Mouse (Mus musculus) cerebellum, postnatal 25 days (tissue): ENCODE results near the gene Ceacam1.
"Not testable (repeated sequence)": the region's sequence is repeated elsewhere in the genome, so short reads cannot be mapped to it uniquely, and the experiment has no call there.

Experiments used
- DNase-seq, 2 experiments: peaks; one replicate each; pipeline ENCODE4 v3.0.0; 2021; ENCODE audit warnings: mixed read lengths in 2 of 2

The Ceacam1 gene

DNA sequence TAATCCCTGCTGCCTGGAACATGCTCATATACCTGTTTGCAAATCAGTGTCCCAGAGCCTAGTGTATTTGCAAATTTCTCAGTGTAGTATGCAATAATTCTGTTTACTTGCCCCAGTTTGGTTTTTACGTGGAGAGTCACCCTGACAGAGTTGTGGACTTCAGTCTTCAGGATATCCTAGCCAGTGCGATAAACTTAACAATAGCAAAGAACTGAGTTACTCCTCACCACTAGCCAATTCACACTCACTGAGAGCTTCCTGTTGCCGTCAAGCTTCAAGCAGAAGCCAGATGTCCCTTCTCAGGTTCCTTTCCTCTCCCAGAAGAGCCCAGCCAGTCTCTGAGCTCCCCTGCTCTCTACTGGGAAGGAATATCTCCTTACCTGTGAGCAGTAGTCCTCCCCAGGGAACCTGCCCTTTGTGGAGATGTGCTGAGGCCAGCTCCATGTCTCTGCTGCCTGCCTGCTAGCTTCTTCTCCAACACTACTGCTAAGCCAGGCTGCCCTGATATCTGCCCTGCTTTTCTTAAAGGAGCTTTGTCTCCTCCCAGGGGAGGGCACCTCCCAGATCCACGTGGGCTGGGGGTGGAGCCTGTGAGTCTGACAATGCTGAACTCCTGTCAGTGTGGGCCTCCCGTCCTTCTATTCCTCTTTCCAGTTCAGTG, at the start of gene Ceacam1:
Ceacam1 (minus strand) TSS at position 513 of the 661 bp plus-strand sequence.
- DNase-seq, result peak in 1 of 2 experiments; percentile 5

DNA sequence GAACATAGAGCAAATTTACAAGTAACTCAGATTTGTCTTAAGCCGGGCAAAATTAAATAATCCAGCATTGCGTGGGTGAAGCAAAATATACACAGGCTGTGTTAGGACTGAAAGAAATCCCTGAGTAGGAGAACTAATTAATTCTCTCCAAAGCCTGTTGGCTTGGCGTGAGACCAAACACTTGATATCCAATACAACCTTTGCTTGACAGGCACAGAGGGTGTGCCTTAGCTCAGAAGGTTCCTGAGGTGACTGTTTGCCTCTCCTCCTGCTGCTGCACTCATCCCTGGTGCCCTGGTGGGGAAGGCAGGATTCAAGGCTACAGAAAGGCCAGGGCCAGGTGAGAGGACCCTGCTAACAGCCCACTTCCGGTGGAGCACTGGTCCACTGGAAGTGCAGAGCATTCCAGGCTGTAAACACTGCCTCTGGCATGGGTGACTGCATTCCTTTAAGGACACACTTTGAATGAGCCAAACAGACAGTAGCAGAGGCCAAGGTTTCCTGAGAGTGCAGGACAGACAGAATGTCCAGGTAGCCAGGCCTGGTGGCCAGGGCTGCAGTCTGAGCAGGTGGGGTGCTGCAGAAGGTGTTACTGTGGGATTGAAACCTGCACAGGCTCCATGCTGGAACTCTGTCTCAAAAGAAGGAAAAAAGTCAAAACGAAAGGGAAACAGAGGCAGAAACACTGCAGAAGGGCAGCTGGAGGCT, 38.8 kb upstream of the Ceacam1 start:
- not testable (repeated sequence) for DNase-seq

DNA sequence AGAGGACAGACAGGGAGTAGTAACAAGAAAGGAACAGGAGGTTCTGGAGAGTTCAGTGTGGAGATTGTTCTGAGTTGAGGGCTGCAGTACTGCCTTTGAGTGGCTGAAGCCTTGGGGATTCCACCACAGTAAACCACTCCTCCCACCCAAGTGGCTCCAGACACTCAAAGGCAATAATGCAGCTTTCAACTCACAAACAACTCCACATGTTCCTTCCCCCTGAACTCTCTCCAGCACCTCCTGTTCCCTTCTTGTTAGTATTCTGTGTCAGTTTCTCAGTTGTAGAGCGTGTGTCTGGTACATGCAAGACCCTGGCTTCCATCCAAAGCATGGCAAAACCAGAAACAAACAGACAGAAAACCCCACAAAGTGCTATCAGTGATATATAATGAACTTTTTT, 38.3 kb upstream of the Ceacam1 start:
- DNase-seq, result not testable (repeated sequence)

DNA sequence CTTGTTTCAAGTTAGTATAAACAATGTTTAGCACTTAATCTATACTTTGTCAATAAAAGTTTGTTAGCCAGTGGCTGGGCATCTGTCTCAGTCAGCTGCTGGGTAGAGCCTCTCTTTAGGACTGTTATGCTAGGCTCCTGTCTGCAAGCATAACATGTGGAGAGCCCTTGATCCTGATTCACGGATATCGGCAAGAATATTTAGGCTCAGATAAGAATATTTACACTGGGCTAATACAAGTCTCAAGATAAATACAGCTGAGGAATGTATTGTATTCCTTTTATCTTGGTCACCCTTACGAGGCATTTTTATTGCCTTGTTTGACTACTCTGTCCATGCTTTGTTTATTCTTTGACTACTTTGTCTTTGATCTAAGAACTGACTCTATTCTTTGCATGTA, 32.5 kb upstream of the Ceacam1 start:
- DNase-seq, result no peak

DNA sequence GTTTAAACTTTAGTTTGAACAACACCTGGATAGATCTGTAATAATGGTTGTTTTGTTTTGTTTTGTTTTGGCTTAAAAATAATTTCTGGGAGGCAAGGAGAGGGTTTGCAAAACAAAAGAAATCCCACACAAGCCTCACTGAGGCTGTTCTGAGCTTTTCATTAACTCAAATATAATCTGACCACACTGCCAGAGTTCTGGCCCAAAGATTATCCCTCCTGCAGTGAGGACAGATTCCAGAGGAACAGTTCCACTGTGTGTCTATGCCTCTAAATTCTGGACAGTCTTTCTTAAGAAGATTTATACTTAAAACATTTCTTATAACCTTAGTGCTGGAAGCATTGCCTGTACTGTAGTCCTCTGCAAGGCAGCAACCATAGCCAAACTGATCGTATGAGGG, 17.2 kb upstream of the Ceacam1 start:
- DNase-seq, result no peak

DNA sequence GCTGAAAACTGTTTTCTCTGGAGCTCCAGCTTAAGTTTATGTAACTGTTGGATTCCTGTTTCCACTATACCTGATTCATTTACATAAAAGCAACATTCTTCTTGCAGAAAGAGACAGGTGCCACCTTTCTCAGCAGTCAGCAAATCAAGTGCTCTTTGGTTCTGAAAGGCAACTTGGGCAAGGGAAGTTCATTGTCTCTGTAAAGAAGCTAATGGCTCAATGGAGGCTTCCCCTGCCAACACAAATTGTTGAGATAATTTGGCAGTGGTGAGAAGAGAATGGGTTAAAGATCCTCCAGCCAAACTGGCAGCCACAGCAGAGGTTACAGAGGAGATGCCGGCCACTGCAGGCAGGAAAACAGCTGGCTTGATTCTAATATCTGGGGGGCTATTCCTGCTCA, 13.3 kb upstream of the Ceacam1 start:
- DNase-seq, result not testable (repeated sequence)

DNA sequence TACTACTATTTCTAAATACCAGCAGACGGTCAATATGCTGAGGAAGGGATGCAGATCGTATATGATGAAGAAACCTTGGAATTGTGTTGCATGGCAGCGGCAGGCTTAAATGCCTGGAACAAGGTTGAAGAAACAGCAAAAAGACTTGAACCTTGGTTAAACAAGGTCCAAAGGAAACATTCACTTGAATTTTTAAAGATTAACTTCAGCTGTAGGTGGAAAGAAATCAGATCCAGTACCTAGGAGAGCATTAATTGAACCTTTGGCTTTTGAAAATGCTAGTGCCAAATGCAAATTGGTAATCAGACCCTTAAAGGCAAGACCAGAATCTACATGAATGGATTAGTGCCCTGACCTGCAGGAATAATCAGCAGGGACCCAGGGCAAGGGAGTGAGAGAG, 12.0 kb upstream of the Ceacam1 start:
- DNase-seq, result not testable (repeated sequence)

DNA sequence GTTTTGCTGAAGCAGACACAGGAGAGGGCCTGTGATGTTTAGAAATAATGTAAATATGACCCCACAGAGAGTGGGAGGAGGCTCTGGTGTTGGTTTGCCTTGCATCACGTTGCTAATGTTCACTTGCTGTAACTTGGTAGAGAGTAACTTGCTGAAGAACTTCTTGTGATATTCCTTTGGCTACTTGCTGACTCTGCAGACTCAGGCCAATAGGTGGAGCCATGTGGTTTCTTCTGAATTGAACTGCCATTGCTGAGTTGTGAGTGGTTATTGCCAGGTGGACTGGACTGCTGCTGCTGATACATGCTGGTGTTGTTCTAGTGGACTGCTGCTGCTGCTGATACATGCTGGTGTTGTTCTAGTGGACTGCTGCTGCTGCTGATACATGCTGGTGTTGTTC, 8.8 kb upstream of the Ceacam1 start:
- DNase-seq, result peak; percentile 13 to 44

DNA sequence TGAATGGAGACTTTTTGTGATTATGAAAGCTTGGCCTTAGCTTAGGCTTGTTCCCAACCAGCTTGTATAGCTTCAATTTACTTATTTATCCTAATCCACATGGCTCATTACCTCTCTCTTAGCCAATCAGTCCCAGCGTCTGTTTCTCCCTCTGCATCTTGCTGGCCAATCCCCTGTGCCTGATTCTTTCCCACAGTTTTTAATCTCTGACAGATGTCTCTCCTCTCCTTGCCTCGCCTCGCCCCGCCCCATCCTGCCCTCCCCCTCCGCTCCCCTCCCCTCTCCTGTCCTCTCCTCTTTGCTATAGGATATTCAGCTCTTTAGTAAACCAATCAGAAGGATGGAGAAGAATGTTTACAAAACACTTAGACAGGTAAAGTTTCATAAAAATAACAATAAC, 7.7 kb upstream of the Ceacam1 start:
- no peak for DNase-seq

DNA sequence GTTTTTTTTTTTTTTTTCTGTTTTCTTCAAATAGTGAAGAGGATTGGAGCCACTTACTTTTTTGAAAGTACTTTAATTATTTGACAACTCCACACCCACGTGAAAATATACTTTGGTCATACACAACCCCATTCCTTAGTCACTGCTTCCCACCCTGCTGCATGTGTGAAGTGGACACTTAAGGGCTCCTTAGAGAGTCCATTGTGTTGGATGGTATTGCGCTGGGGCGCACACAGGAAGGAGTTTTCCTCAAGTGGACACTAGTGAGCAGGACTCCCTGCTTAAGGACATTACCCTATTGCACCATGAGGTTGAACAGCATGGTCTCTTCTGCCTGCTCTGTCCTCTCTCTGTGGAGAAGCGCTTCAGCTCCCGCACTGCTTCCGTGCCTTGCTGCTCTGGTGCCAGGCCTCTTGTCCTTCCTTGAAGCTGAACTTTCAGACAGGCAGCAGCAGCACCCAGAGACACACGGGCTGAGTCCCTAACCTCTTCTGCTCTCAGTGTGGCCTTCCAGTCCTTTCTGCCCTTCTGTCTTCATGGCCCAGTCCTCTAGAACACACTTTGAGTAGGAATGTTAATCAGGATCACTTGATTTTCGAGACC, 5.8 kb upstream of the Ceacam1 start:
- no peak for DNase-seq

DNA sequence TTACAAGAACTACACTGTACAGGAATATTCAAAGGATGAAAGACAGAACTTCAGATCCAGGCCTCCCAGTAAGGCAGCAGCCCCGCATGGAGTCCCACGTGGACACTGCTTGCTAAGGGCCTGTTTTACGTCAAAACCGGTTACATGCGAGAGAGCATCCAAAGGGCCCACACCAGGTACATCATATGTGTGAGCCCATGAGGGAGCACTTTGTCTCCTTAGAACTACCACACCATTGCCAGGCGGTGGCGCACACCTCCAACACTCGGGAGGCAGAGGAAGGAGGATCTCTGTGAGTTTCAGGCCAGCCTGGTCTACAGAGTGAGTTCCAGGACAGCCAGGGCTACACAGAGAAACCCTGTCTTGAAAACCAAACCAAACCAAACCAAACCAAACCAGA, 3.4 kb upstream of the Ceacam1 start:
- not testable (repeated sequence) for DNase-seq

DNA sequence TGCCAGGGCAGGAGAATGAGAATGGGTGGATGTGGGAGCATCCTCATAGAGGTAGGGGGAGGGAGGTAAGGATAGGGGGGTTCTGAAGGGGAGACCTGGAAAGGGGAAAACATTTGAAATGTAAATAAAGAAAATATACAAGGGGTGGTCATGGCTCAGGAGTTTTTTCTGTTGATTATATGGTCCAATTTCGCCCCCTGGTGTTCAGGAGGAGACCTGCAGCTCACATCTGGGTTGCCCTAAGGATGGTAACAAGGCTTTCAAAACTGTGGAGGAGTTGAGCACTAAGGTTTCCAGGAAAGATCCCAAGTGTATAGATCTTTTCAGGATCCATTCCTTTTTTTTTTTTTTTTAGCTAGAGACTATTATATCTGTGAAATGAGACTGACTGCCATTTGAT, 2.0 kb upstream of the Ceacam1 start:
- DNase-seq, result peak; percentile 19 to 20

DNA sequence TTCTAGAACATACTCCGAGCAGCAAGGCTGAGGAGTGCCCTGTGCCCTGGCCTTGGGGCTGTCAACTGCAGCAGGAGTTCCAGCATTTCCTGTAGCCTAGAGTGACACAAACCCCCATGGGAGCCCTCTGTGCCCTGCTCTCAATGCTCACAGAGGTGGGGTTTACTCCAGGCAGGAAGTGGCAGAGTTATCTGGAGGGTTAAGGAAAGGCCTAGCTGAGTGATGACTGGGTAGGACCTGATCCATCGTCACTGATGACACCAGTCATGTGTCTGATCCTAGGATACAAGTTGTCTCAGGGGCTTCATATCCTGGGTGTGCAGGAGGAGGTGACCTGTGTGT, 320 bp upstream of the Ceacam1 start:
- not testable (repeated sequence) for DNase-seq

DNA sequence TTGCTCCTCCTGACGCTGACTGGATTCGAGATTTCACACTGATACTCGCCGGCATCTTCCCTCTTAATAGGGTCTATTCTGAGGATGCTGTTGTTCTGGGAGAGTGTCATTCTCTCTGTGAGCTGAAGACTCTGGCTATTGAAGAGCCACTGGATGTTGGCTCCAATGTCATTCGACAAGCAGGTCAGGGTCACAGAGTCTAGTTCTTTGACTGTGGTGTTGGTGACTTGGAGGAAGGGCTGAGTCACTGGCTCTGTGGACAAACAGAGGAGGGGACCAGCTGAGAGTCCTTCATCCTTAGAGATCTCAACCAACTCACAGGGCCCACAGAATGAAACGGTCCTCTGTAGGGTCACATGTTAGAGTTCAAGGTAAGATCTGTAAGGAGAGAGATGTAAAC, 5.6 kb downstream of the Ceacam1 start:
- DNase-seq, result not testable (repeated sequence)

DNA sequence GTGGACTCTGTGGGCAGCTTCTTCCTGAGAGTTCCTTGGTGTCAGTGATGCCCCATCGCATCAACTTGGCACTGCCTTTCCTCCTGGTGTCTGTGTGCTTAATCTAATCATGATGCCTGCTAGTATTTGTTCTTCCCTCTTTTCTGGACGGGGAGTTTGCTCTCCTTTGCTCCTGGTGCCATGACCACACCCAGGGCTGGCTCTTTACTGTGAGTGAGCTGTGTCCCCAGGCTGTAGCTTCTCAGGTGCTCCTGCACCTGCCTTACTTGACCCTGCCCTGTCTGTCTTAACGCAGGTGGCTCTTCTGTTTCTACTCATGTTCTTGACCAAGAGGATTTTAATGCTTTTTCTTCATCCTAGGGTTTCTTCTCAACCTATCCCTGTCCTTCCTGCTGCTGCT, 11.8 kb downstream of the Ceacam1 start:
- DNase-seq, result not testable (repeated sequence)

DNA sequence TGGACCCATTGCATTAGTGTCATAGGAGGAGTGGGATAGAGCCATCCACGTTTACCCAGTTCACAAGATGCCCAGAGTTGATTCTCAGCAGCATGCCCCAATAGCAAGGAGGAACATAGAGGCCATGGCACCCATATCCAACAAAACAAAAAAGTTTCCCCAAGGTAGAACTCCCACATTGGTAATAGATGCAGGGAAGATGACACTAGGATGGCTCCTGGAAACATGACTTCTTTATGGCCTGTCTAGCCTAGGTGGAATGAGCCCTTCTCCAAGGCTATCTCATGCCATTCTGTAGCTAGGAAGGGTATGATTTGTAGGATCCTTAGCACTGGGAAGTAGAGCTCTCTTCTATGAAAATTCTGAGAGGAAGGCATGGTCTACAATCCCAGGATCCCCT, 12.4 kb downstream of the Ceacam1 start:
- DNase-seq, result no peak

DNA sequence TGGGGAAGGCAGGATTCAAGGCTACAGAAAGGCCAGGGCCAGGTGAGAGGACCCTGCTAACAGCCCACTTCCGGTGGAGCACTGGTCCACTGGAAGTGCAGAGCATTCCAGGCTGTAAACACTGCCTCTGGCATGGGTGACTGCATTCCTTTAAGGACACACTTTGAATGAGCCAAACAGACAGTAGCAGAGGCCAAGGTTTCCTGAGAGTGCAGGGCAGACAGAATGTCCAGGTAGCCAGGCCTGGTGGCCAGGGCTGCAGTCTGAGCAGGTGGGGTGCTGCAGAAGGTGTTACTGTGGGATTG, 15.4 kb downstream of the Ceacam1 start:
- DNase-seq, result not testable (repeated sequence)

DNA sequence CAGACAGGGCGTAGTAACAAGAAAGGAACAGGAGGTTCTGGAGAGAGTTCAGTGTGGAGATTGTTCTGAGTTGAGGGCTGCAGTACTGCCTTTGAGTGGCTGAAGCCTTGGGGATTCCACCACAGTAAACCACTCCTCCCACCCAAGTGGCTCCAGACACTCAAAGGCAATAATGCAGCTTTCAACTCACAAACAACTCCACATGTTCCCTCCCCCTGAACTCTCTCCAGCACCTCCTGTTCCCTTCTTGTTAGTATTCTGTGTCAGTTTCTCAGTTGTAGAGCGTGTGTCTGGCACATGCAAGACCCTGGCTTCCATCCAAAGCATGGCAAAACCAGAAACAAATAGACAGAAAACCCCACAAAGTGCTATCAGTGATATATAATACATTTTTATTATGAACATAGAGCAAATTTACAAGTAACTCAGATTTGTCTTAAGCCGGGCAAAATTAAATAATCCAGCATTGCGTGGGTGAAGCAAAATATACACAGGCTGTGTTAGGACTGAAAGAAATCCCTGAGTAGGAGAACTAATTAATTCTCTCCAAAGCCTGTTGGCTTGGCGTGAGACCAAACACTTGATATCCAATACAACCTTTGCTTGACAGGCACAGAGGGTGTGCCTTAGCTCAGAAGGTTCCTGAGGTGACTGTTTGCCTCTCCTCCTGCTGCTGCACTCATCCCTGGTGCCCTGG, 15.9 kb downstream of the Ceacam1 start:
- peak; percentile 14 to 35 for DNase-seq

DNA sequence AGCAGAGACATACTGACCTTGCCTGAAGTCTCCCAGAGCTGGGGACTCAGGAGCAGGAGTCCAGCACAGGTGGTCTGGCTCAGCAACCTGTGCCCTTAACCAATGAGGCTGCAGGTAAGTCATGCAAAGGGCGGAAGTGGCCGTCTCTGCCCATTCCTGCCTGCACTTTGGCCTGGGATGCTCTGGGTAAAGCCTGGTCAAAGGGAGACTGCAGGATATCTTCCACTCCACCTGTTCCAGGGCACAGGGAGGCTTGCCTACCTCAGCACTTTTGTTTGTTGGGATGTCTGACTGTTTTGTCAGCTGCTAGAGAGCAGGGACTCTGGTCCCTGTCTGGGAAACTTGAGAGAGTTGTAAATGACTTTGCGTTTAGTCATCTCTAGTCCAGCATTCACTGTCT, 25.3 kb downstream of the Ceacam1 start:
- no peak for DNase-seq

DNA sequence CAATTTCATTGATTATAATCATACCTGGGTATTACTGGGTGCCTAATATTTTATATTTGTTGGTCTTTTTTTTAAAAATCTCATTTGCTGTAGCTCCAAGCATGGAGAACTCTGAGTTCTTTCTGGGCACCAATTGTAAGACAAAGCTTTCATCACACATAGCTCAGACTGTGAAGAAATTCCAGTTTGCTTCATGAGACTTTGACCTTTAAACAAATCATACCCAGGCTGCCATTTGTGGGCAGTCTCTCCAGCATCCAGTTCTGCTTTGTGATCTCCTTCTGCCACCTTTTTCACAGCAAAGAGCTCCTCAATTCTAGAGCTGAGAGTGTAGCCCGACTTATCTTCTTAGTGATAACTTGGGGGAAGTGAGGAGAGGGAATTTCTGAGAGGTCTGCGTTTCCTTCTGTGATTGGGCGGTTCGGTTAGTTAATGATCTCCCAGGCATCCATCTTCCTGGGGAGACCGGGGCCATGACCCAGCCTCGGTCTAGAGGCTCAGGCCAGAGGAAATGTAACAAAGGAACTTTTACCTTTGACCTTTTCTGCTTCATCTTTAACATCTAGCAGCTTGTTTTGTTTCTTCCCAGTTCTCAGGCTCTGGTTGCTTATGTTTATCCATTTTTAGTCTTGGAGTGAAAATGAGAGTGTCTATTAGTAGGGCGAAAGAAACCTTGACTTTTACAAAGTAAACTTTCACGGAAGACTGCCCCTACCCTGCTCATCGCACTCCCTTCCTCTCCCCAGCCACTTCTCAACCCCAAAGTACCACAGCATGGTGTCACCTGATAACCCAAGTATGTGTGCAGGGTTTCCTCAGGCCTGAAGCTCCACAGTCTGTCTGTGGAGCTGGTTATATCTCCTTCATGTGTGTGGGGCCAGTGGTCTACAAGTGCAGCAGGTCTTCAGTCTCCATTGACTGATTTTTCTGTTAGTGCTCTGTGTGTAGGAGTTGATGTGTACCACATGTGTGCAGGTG, 27.2 kb downstream of the Ceacam1 start:
- DNase-seq, result no peak

DNA sequence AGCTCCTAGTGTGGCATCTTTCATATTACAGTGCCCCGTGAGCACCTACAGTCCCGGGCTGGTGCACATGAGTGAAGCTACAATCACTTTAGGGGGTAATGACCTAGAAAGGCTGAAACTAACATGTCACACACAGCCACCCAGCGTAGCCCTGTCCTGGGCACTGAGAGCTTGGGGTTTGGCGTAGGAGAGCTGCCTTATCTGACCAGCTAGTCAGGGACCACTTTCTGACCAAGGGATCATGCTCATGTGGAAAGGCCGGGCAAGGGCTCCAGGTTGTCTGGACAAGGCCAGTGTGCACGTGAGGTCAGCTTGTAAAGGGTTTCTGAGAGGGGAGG, 36.6 kb downstream of the Ceacam1 start:
- DNase-seq, result no peak

DNA sequence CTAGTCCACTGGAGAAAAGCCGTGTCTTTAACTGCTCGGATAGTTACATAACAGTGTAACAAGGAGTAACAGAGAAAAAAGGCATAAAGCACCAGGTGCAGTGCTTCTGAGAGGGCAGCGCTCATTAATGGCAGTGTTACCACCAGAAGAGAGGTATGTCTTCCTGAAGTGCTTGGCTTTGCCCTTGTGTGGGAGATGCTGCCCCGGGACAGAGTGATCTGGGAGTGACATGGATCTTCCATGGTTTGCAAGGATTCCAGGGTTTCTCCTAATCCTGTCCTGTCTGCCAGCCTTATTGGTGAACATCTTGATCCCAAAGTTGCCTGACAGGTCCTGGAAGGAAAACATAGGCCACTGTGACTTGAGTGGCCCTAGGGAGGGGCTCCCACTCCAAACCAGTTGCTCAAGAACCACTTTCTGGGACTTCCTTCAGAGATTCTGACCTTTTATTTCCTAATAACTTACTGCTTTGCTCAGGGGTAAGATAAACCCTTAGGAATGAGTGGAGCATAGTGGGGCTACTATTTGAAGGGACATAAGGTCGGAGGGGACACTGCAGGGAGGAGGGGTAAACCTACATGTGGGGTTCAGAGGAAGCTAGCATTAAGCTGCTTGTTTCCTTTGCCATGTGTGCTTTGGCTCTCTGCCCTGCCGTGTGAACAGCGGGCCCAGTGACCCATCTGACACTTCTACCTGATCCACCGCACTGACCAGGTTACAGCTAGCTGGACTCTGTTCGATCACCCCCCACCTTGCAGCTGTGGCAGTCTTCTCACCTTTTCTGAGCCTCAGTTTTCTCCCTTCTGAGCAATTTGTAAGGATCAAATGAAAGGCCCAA, 37.2 kb downstream of the Ceacam1 start:
- DNase-seq, result no peak
